Mouse (Mus musculus): ENCODE measurements around the gene Zbtb12. TPM values are rescaled to one million over a fixed set of nuclear protein-coding genes. Genes with fewer than 3 reads are reported as not detected.
"Not testable (repeated sequence)": the region's sequence is repeated elsewhere in the genome, so short reads cannot be mapped to it uniquely, and the experiment has no call there.

Gene Zbtb12
- polyA plus RNA-seq, 2 experiments from 2014 or later = not detected

GRCm38 (mm10) chr17:34874321-34874720, 5.0 kb upstream of the Zbtb12 start:
- no peak for ATAC-seq

- ATAC-seq = no peak
These were observed 1.9 kb downstream of the Zbtb12 start for GRCm38 (mm10) chr17:34881166-34881565.

GRCm38 (mm10) chr17:34881683-34882310, 2.5 kb downstream of the Zbtb12 start, which contains the start of gene Gm20547:
TSS of gene Gm20547 (minus strand) at chr17:34882042.
- no peak for ATAC-seq

GRCm38 (mm10) chr17:34883332-34883731, 4.0 kb downstream of the Zbtb12 start:
- ATAC-seq = no peak

- ATAC-seq = no peak
These were observed 5.4 kb downstream of the Zbtb12 start for GRCm38 (mm10) chr17:34884704-34885103.

GRCm38 (mm10) chr17:34885615-34886014, 6.3 kb downstream of the Zbtb12 start:
- no peak for ATAC-seq

GRCm38 (mm10) chr17:34887942-34888341, 8.7 kb downstream of the Zbtb12 start:
- ATAC-seq = no peak

- no peak for ATAC-seq
These were observed 10.9 kb downstream of the Zbtb12 start for GRCm38 (mm10) chr17:34890074-34890743.

- no peak for ATAC-seq
These were observed 12.1 kb downstream of the Zbtb12 start for GRCm38 (mm10) chr17:34891377-34891776.

GRCm38 (mm10) chr17:34893072-34893824, 14.0 kb downstream of the Zbtb12 start:
- no peak for ATAC-seq

- peak; percentile 41 for ATAC-seq
These were observed 14.9 kb downstream of the Zbtb12 start for GRCm38 (mm10) chr17:34894074-34894597.

- no peak for ATAC-seq
These were observed 15.7 kb downstream of the Zbtb12 start for GRCm38 (mm10) chr17:34894801-34895530.

- no peak for ATAC-seq
These were observed 16.4 kb downstream of the Zbtb12 start for GRCm38 (mm10) chr17:34895724-34896123.

GRCm38 (mm10) chr17:34896366-34896765, 17.1 kb downstream of the Zbtb12 start:
- ATAC-seq = peak; percentile 11

GRCm38 (mm10) chr17:34897373-34898159, 18.3 kb downstream of the Zbtb12 start:
- ATAC-seq = no peak

- peak; percentile 47 for ATAC-seq
These were observed 18.9 kb downstream of the Zbtb12 start, which contains the start of the genes C2 and Ehmt2 for GRCm38 (mm10) chr17:34898160-34898586. TSS of gene C2 (minus strand) at chr17:34898265. TSS of gene Ehmt2 (plus strand) at chr17:34898469.

GRCm38 (mm10) chr17:34898706-34899052, 19.4 kb downstream of the Zbtb12 start:
- no peak for ATAC-seq

- peak; percentile 24 for ATAC-seq
These were observed 20.0 kb downstream of the Zbtb12 start for GRCm38 (mm10) chr17:34899053-34899889.

GRCm38 (mm10) chr17:34899890-34900243, 20.6 kb downstream of the Zbtb12 start:
- ATAC-seq = peak; percentile 53

- ATAC-seq = not testable (repeated sequence)
These were observed 21.5 kb downstream of the Zbtb12 start for GRCm38 (mm10) chr17:34900826-34901225.

- not testable (repeated sequence) for ATAC-seq
These were observed 22.7 kb downstream of the Zbtb12 start for GRCm38 (mm10) chr17:34901948-34902347.
